Mouse (Mus musculus) ES-E14 (cell line): ENCODE results near the gene Map3k15. TPM values are rescaled to one million over a fixed set of nuclear protein-coding genes. Genes with fewer than 3 reads are reported as not detected.
A peak's percentile ranks its signal among the peaks of the same experiment; 100 is the strongest.

Source experiments
- DNase-seq: peaks from one replicate; pipeline ENCODE4 v3.0.0-alpha.2; 2013; ENCODE audit warnings: low read depth, low spot score
- H3K27ac ChIP-seq: 2 replicates; pipeline ENCODE4 v1.5.1; 2012; ENCODE audit warnings: low read depth, mild to moderate bottlenecking, low read length, moderate library complexity, mixed read lengths; ENCODE audit not compliant: poor library complexity, insufficient read depth, severe bottlenecking
- H3K36me3 ChIP-seq: 2 replicates; pipeline ENCODE4 v1.6.1; 2012; ENCODE audit warnings: mild to moderate bottlenecking, low read length, moderate library complexity, mixed read lengths; ENCODE audit not compliant: control insufficient read depth, poor library complexity, insufficient read depth, severe bottlenecking
- H3K4me1 ChIP-seq, 2 experiments: fragments of 150-350 bp in 1 of 2; sonication (generic) in 1 of 2; 2 replicates each; pipeline ENCODE4 v1.6.1; 2012; ENCODE audit warnings: low read length in 2 of 2, mild to moderate bottlenecking in 1 of 2, mixed read lengths in 1 of 2; ENCODE audit not compliant: control insufficient read depth in 2 of 2, insufficient read depth in 2 of 2, poor library complexity in 1 of 2
- H3K4me3 ChIP-seq, 2 experiments: fragments of 150-350 bp in 1 of 2; sonication (generic) in 1 of 2; 2 replicates each; pipeline ENCODE4 v1.5.1; 2012; ENCODE audit warnings: low read length in 2 of 2, low read depth in 1 of 2, mild to moderate bottlenecking in 1 of 2, mixed read lengths in 1 of 2; ENCODE audit not compliant: insufficient read depth in 1 of 2, poor library complexity in 1 of 2, severe bottlenecking in 1 of 2
- H3K9ac ChIP-seq: 2 replicates; pipeline ENCODE4 v1.6.1; 2012; ENCODE audit warnings: low read depth, mild to moderate bottlenecking, low read length, mixed read lengths; ENCODE audit not compliant: poor library complexity, insufficient read depth, severe bottlenecking
- H3K9me3 ChIP-seq: fragments of 150-350 bp; sonication (generic); 2 replicates; pipeline ENCODE4 v1.6.1; 2012; ENCODE audit warnings: low read depth, mild to moderate bottlenecking, low read length; ENCODE audit not compliant: control insufficient read depth, insufficient read depth
- CHD2 ChIP-seq: IDR thresholded peaks from 2 replicates; pipeline ENCODE4 v1.6.1; 2014; ENCODE audit warnings: mild to moderate bottlenecking, low read depth, low read length, inconsistent platforms
- HCFC1 ChIP-seq: IDR thresholded peaks from 2 replicates; pipeline ENCODE4 v1.6.1; 2012; ENCODE audit warnings: low read length, inconsistent platforms, borderline replicate concordance; ENCODE audit not compliant: insufficient read depth
- MAFK ChIP-seq: IDR thresholded peaks from 2 replicates; pipeline ENCODE4 v1.6.1; 2014; ENCODE audit warnings: mild to moderate bottlenecking, low read depth, low read length, inconsistent platforms; ENCODE audit not compliant: insufficient read depth
- ZC3H11A ChIP-seq: IDR thresholded peaks from 2 replicates; pipeline ENCODE4 v1.6.1; 2012; ENCODE audit warnings: low read depth, mild to moderate bottlenecking, inconsistent platforms, low read length, borderline replicate concordance
- ZNF384 ChIP-seq: IDR thresholded peaks from 2 replicates; pipeline ENCODE4 v1.6.1; 2012; ENCODE audit warnings: low read depth, low read length, inconsistent platforms
- in situ Hi-C, 2 experiments: fragments of 600-800 bp; cut with MboI; formaldehyde crosslinking; loops; one replicate each; pipeline ENCODE4 v1.15.1; 2025; ENCODE audit warnings: low sequenced_read_pairs in 2 of 2, inconsistent platforms in 1 of 2; ENCODE audit not compliant: unreplicated experiment in 2 of 2
- total RNA-seq: library from RNA; depleted of rRNA; stranded (reverse); fragments of 300-350 nt; gene quantifications from 2 replicates; pipeline ENCODE4 v1.2.3, GENCODE M21; 2012

Map3k15 gene
- total RNA-seq, 1 experiment = 6.0 TPM

DNA sequence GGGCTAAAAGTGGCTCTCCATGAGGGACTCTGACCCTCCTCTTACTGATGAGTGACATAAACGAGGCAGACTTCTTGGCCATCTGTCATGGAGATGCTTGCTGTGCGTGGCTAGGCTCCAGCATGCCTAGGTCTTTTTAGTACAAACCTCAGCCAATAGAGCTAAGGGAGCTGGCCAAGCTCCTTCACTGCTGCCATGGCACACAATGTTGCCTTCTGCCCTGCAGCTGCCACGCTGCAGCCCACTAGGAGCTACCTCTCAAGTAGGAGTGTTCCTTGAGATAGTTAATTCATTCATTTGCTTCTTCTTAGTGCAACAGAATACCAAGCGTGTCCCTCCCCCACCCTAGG, 33.8 kb upstream of the Map3k15 start:
- no peaks in the 10 kb centered on the region for H3K4me1 ChIP-seq
- in situ Hi-C loops = loop anchor here in 1 of 2 experiments (25.0 kb wide), 1 partner anchor 317 kb away; the partner anchor contains the start of gene Sh3kbp1
- H3K36me3 ChIP-seq = no peaks in the 10 kb centered on the region
- H3K9ac ChIP-seq = no peak overlapping the region
- H3K4me3 ChIP-seq = no peak overlapping the region
- no peak for TF ChIP-seq ZNF384
- no peak for TF ChIP-seq ZC3H11A
- no peak for TF ChIP-seq HCFC1
- no peak for TF ChIP-seq CHD2
- no peak for TF ChIP-seq MAFK
- no peak overlapping the region for H3K27ac ChIP-seq
- DNase-seq = no peak
- no peaks in the 10 kb centered on the region for H3K9me3 ChIP-seq

DNA sequence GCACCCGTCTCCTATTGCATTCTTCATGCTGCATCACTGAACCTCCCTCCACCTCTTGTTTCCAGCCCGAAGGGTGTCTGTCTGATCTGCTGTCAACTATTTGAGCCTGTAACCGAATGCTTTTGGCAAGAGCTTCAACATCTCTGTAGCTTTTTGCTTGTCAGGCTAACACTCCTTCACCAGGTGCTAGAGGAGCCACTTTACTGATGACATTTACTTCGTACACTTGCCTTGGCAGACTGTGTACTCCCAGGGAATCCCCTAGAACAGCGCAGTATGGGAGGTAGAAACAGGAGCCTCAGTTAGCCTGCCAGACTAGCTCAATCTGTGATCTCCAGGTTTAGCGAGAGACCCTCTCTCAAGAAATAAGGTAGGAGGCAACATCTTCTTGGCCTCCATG, 32.8 kb upstream of the Map3k15 start:
- in situ Hi-C loops = loop anchor here in 1 of 2 experiments (25.0 kb wide), 1 partner anchor 318 kb away; the partner anchor contains the start of gene Sh3kbp1
- no peak for DNase-seq
- Histone ChIP-seq H3K9ac (no peak overlapping the region), H3K4me1 (no peaks in the 10 kb centered on the region), H3K36me3 (no peaks in the 10 kb centered on the region), H3K9me3 (no peaks in the 10 kb centered on the region), H3K27ac (no peak overlapping the region), H3K4me3 (no peak overlapping the region)
- TF ChIP-seq CHD2 (no peak), MAFK (no peak), ZNF384 (no peak), ZC3H11A (no peak), HCFC1 (no peak)

DNA sequence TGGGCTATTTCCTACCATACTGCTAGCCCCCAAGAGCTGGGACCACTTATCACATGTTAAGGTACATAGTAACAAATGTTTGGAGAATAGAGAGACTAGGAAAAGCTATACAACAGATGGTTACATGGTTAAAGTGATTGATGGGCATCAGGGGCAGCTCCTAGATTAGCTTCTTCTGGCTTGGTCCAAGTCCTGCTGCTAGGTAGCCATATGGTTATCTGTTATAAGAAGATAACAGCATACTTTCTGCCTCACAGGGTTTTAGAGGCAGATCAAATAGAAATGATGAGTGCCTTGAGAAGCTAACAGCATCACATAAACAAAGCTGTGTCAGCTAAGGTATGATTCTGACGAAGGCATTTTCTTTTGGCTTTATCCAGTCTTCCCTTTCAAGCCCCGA, 26.8 kb upstream of the Map3k15 start:
- TF ChIP-seq ZNF384 (no peak), ZC3H11A (no peak), CHD2 (no peak), HCFC1 (no peak), MAFK (no peak)
- Histone ChIP-seq H3K9me3 (no peaks in the 10 kb centered on the region), H3K4me3 (no peak overlapping the region), H3K9ac (no peak overlapping the region), H3K36me3 (no peaks in the 10 kb centered on the region), H3K4me1 (no peaks in the 10 kb centered on the region), H3K27ac (no peak overlapping the region)
- DNase-seq = no peak
- in situ Hi-C loops = loop anchor here in 1 of 2 experiments (25.0 kb wide), 1 partner anchor 324 kb away; the partner anchor contains the start of gene Sh3kbp1

DNA sequence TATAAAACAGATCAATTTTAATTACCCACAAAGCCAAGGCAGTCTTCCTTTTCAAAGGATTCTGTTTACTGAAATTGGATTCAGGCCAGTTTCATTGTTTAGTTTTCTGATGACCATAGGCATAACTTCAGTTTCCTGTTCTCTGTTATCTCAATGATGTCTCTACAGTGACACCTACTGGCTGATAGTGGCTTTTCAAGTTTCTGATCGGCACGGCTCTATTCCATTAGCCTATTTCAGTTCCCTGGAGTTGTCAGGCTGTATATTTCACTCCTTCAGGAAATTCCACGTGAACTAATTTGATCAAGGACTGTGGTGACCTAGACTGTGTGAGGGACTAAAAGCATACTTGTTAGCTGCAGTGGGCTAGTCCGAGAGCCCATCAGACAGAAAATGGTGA, 25.0 kb upstream of the Map3k15 start:
- H3K27ac ChIP-seq = no peak overlapping the region
- in situ Hi-C loops = loop anchor here in 1 of 2 experiments (25.0 kb wide), 1 partner anchor 326 kb away; the partner anchor contains the start of gene Sh3kbp1
- H3K9me3 ChIP-seq = no peaks in the 10 kb centered on the region
- peak; percentile 41 for DNase-seq
- no peaks in the 10 kb centered on the region for H3K4me1 ChIP-seq
- H3K9ac ChIP-seq = no peak overlapping the region
- H3K36me3 ChIP-seq = no peaks in the 10 kb centered on the region
- H3K4me3 ChIP-seq = no peak overlapping the region
- TF ChIP-seq ZNF384 = no peak
- TF ChIP-seq ZC3H11A = 0 out of 2 replicates have a peak, but pooled peaks have one; percentile 25
- TF ChIP-seq CHD2 = no peak

DNA sequence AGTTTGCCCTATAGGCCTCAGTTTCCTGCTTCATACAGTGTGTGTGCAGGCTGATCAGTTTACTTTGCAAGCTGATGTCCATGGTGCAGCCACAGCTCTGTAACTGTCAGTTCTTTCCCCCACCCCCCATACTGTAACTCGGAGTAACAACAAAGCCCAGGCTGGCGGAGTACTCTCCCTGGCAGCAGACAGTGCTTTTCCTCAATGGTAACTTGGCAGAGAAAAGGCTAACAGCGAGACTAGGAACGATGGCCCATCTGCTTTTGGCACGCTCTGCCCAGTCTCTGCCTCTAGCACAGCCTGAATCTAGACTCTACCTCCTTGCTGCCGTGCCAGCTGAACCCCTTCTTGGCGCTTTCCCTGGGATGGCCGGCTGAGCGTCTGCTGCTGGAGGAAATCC, 24.3 kb upstream of the Map3k15 start:
- no peak overlapping the region for H3K4me3 ChIP-seq
- no peaks in the 10 kb centered on the region for H3K9me3 ChIP-seq
- TF ChIP-seq ZNF384 = no peak
- no peak for TF ChIP-seq CHD2
- no peak for TF ChIP-seq HCFC1
- no peak for TF ChIP-seq MAFK
- TF ChIP-seq ZC3H11A = no peak
- in situ Hi-C loops = loop anchor here in 1 of 2 experiments (25.0 kb wide), 1 partner anchor 327 kb away; the partner anchor contains the start of gene Sh3kbp1
- no peaks in the 10 kb centered on the region for H3K36me3 ChIP-seq
- H3K9ac ChIP-seq = no peak overlapping the region
- no peaks in the 10 kb centered on the region for H3K4me1 ChIP-seq
- DNase-seq = no peak
- H3K27ac ChIP-seq = no peak overlapping the region
